Mouse (Mus musculus) common myeloid progenitor, adult 5-6 weeks (primary cell): ENCODE data around the gene Plscr4. TPM values are rescaled to one million over a fixed set of nuclear protein-coding genes. Genes with fewer than 3 reads are reported as not detected.

Experiments
- ATAC-seq: replicated peaks from 2 replicates; pipeline ENCODE4 v1.8.0; 2016; ENCODE audit warnings: low read depth, mild to moderate bottlenecking, moderate TSS enrichment, inconsistent platforms; ENCODE audit not compliant: poor library complexity, severe bottlenecking
- total RNA-seq: library from RNA; stranded (forward); fragments of 200-1000, 187-1606 nt; gene quantifications from 2 replicates; pipeline ENCODE4 v1.2.3, GENCODE M21; 2017

The Plscr4 gene
- total RNA-seq, 1 experiment from 2014 or later = 2.8 TPM

- ATAC-seq = no peak
Measured at GRCm38 (mm10) chr9:92504256-92504655, 47.1 kb downstream of the Plscr4 start.

GRCm38 (mm10) chr9:92504889-92505288 is 47.7 kb downstream of the Plscr4 start:
- ATAC-seq = 0 out of 2 replicates have a peak, but pooled peaks have one; percentile 32

GRCm38 (mm10) chr9:92511696-92512095 is 54.5 kb downstream of the Plscr4 start:
- ATAC-seq = no peak

GRCm38 (mm10) chr9:92517036-92517435 is 59.9 kb downstream of the Plscr4 start:
- ATAC-seq = no peak

GRCm38 (mm10) chr9:92520751-92521150 is 63.6 kb downstream of the Plscr4 start:
- no peak for ATAC-seq

- ATAC-seq = no peak
Measured at GRCm38 (mm10) chr9:92524506-92524905, 67.3 kb downstream of the Plscr4 start.

- no peak for ATAC-seq
Measured at GRCm38 (mm10) chr9:92530055-92530454, 72.9 kb downstream of the Plscr4 start.

- no peak for ATAC-seq
Measured at GRCm38 (mm10) chr9:92537735-92538134, 80.6 kb downstream of the Plscr4 start.

- no peak for ATAC-seq
Measured at GRCm38 (mm10) chr9:92538216-92538615, 81.0 kb downstream of the Plscr4 start.

Other genes with a start within 250 kb of the Plscr4 start
- gene Plscr1, start 207.6 kb upstream of the Plscr4 start, total RNA-seq = 35.0 and 68.7 TPM in 2 replicates
- 0.78 TPM in 1 of 2 replicates, not detected in the other for gene Plscr2, start 181.8 kb upstream of the Plscr4 start, total RNA-seq
- gene 1700057G04Rik, start 148.0 kb upstream of the Plscr4 start, total RNA-seq = not detected in 2 replicates
- gene Plod2, start 84.8 kb downstream of the Plscr4 start, total RNA-seq = 4.6 and 5.3 TPM in 2 replicates